Mouse (Mus musculus) kidney, embryonic 15.5 days (tissue): ENCODE results near the gene Txn1. TPM values are rescaled to one million over a fixed set of nuclear protein-coding genes. Genes with fewer than 3 reads are reported as not detected.

Source experiments
- ATAC-seq: fragments of 200-750 bp; cut with Nextera tagmentation; replicated peaks from 2 replicates; pipeline ENCODE4 v1.8.0; 2017; ENCODE audit warnings: moderate TSS enrichment; ENCODE audit not compliant: low FRiP score
- H3K27ac ChIP-seq: fragments of 300-500 bp; sonication (generic); 2 replicates; pipeline ENCODE4 v1.5.1; 2015; ENCODE audit warnings: mild to moderate bottlenecking, inconsistent platforms
- H3K27me3 ChIP-seq: fragments of 300-500 bp; sonication (generic); 2 replicates; pipeline ENCODE4 v1.6.1; 2015; ENCODE audit warnings: inconsistent platforms
- H3K36me3 ChIP-seq: fragments of 300-500 bp; sonication (generic); 2 replicates; pipeline ENCODE4 v1.6.1; 2015; ENCODE audit warnings: inconsistent platforms
- H3K4me1 ChIP-seq: fragments of 300-500 bp; sonication (generic); 2 replicates; pipeline ENCODE4 v1.6.1; 2015; ENCODE audit warnings: inconsistent platforms
- H3K4me2 ChIP-seq: fragments of 300-500 bp; sonication (generic); 2 replicates; pipeline ENCODE4 v1.6.1; 2015; ENCODE audit warnings: moderate library complexity, mild to moderate bottlenecking, inconsistent platforms
- H3K4me3 ChIP-seq: fragments of 300-500 bp; sonication (generic); replicated peaks from 2 replicates; pipeline ENCODE4 v1.5.1; 2015; ENCODE audit warnings: mild to moderate bottlenecking, inconsistent platforms
- H3K9ac ChIP-seq: fragments of 300-500 bp; sonication (generic); 2 replicates; pipeline ENCODE4 v1.6.1; 2015; ENCODE audit warnings: mild to moderate bottlenecking, inconsistent platforms
- H3K9me3 ChIP-seq: fragments of 300-500 bp; sonication (generic); replicated peaks from 2 replicates; pipeline ENCODE4 v1.6.1; 2016; ENCODE audit warnings: inconsistent platforms
- WGBS: fragments of 180-500 bp; shearing (Covaris S2); methylation state at CpG from one replicate; pipeline ENCODE4 v1.1.7; 2015; ENCODE audit warnings: mixed read lengths; 5-methylcytosine and 5-hydroxymethylcytosine counted together
- polyA plus RNA-seq: library from polyadenylated mRNA; unstranded; fragments of >200 nt; fragmentation: Nextera tagmentation; extraction: Ambion mirVana; gene quantifications from 2 replicates; pipeline ENCODE4 v1.2.1, GENCODE M21; 2015

Txn1 gene
- 476 and 514 TPM in 2 replicates for polyA plus RNA-seq

GRCm38 (mm10) chr4:57956029-57956960, at the start of gene Txn1:
Gene Txn1 (minus strand): TSS chr4:57956411.
- peak within 1 kb of the TSS; percentile 85 for H3K9ac ChIP-seq
- peak within 1 kb of the TSS; percentile 77 for H3K4me2 ChIP-seq
- H3K4me3 ChIP-seq = peak within 1 kb of the TSS; percentile 93
- no peaks in the 10 kb centered on the region for H3K9me3 ChIP-seq
- H3K36me3 ChIP-seq = peaks cover 17% of the 10 kb centered on the region
- peak; percentile 99 for ATAC-seq
- peaks cover 42% of the 10 kb centered on the region for H3K4me1 ChIP-seq
- peak within 1 kb of the TSS; percentile 99 for H3K27ac ChIP-seq
- under 1% methylated on average over 70 of the region's 71 CpGs for WGBS
- peaks cover 3% of the 10 kb centered on the region; the same call in 1 of the 2 replicates for H3K27me3 ChIP-seq

GRCm38 (mm10) chr4:58003501-58003900, 47.3 kb upstream of the Txn1 start:
- H3K9ac ChIP-seq = no peak overlapping the region
- no peaks in the 10 kb centered on the region for H3K4me1 ChIP-seq
- 58% methylated on average over 3 of the region's 3 CpGs for WGBS
- no peaks in the 10 kb centered on the region for H3K27me3 ChIP-seq
- no peaks in the 10 kb centered on the region for H3K9me3 ChIP-seq
- H3K36me3 ChIP-seq = no peaks in the 10 kb centered on the region
- no peak overlapping the region for H3K27ac ChIP-seq
- no peak overlapping the region for H3K4me3 ChIP-seq
- H3K4me2 ChIP-seq = no peak overlapping the region
- no peak for ATAC-seq

- Histone ChIP-seq H3K4me3 (no peak overlapping the region), H3K27me3 (no peaks in the 10 kb centered on the region), H3K36me3 (no peaks in the 10 kb centered on the region), H3K4me2 (no peak overlapping the region), H3K4me1 (no peaks in the 10 kb centered on the region), H3K9me3 (no peaks in the 10 kb centered on the region), H3K27ac (no peak overlapping the region), H3K9ac (no peak overlapping the region)
- 94% methylated on average over 1 of the region's 1 CpGs for WGBS
- no peak for ATAC-seq
These were observed 35.2 kb upstream of the Txn1 start for GRCm38 (mm10) chr4:57991425-57991824.

GRCm38 (mm10) chr4:57974400-57975117, 18.3 kb upstream of the Txn1 start:
- Histone ChIP-seq H3K36me3 (no peaks in the 10 kb centered on the region), H3K9me3 (no peaks in the 10 kb centered on the region), H3K4me2 (no peak overlapping the region), H3K9ac (no peak overlapping the region), H3K4me1 (no peaks in the 10 kb centered on the region), H3K4me3 (no peak overlapping the region), H3K27ac (no peak overlapping the region), H3K27me3 (no peaks in the 10 kb centered on the region)
- WGBS = 85% methylated on average over 6 of the region's 6 CpGs
- ATAC-seq = no peak

GRCm38 (mm10) chr4:57973592-57974268, 17.5 kb upstream of the Txn1 start:
- Histone ChIP-seq H3K4me1 (no peaks in the 10 kb centered on the region), H3K4me2 (no peak overlapping the region), H3K27ac (no peak overlapping the region), H3K9ac (no peak overlapping the region), H3K27me3 (no peaks in the 10 kb centered on the region), H3K9me3 (no peaks in the 10 kb centered on the region), H3K36me3 (no peaks in the 10 kb centered on the region), H3K4me3 (no peak overlapping the region)
- ATAC-seq = no peak
- WGBS = 85% methylated on average over 6 of the region's 6 CpGs

GRCm38 (mm10) chr4:57970285-57970684, 14.1 kb upstream of the Txn1 start:
- no peak for ATAC-seq
- H3K27me3 ChIP-seq = no peaks in the 10 kb centered on the region
- no peaks in the 10 kb centered on the region for H3K9me3 ChIP-seq

GRCm38 (mm10) chr4:57967195-57967594, 11.0 kb upstream of the Txn1 start:
- H3K36me3 ChIP-seq = no peaks in the 10 kb centered on the region
- H3K27ac ChIP-seq = no peak overlapping the region
- WGBS = 59% methylated on average over 3 of the region's 3 CpGs
- no peaks in the 10 kb centered on the region for H3K27me3 ChIP-seq
- H3K4me3 ChIP-seq = no peak overlapping the region
- H3K9ac ChIP-seq = no peak overlapping the region
- 0 out of 2 replicates have a peak, but pooled peaks cover 3% of the 10 kb centered on the region for H3K4me1 ChIP-seq
- H3K4me2 ChIP-seq = no peak overlapping the region
- no peak for ATAC-seq
- H3K9me3 ChIP-seq = no peaks in the 10 kb centered on the region

More at GRCm38 (mm10) chr4:57970285-57970684, 14.1 kb upstream of the Txn1 start:
- Histone ChIP-seq H3K4me1 (0 out of 2 replicates have a peak, but pooled peaks cover 3% of the 10 kb centered on the region), H3K36me3 (no peaks in the 10 kb centered on the region), H3K9ac (no peak overlapping the region), H3K4me2 (no peak overlapping the region), H3K27ac (no peak overlapping the region), H3K4me3 (no peak overlapping the region)

- Histone ChIP-seq H3K4me3 (no peak overlapping the region), H3K4me1 (0 out of 2 replicates have a peak, but pooled peaks cover 3% of the 10 kb centered on the region), H3K27ac (no peak overlapping the region), H3K36me3 (no peaks in the 10 kb centered on the region), H3K4me2 (no peak overlapping the region), H3K9me3 (no peaks in the 10 kb centered on the region), H3K27me3 (no peaks in the 10 kb centered on the region), H3K9ac (no peak overlapping the region)
- ATAC-seq = no peak
- 96% methylated on average over 4 of the region's 4 CpGs for WGBS
These were observed 9.3 kb upstream of the Txn1 start for GRCm38 (mm10) chr4:57965516-57965915.

GRCm38 (mm10) chr4:57964143-57964542, 7.9 kb upstream of the Txn1 start:
- H3K4me1 ChIP-seq = 0 out of 2 replicates have a peak, but pooled peaks cover 3% of the 10 kb centered on the region
- no peak overlapping the region for H3K9ac ChIP-seq
- H3K36me3 ChIP-seq = no peaks in the 10 kb centered on the region
- H3K27ac ChIP-seq = no peak overlapping the region
- ATAC-seq = no peak
- no peaks in the 10 kb centered on the region for H3K9me3 ChIP-seq
- H3K4me2 ChIP-seq = no peak overlapping the region
- no peaks in the 10 kb centered on the region for H3K27me3 ChIP-seq
- 69% methylated on average over 1 of the region's 1 CpGs for WGBS
- H3K4me3 ChIP-seq = no peak overlapping the region

GRCm38 (mm10) chr4:57959056-57959455, 2.8 kb upstream of the Txn1 start:
- Histone ChIP-seq H3K27ac (no peak overlapping the region), H3K9ac (no peak overlapping the region), H3K9me3 (no peaks in the 10 kb centered on the region), H3K27me3 (peaks cover 3% of the 10 kb centered on the region; the same call in 1 of the 2 replicates), H3K4me3 (no peak overlapping the region), H3K36me3 (0 out of 2 replicates have a peak, but pooled peaks cover 4% of the 10 kb centered on the region), H3K4me1 (peaks cover 30% of the 10 kb centered on the region), H3K4me2 (no peak overlapping the region)
- 81% methylated on average over 8 of the region's 8 CpGs for WGBS
- no peak for ATAC-seq

GRCm38 (mm10) chr4:57958098-57958497, 1.9 kb upstream of the Txn1 start:
- ATAC-seq = no peak
- Histone ChIP-seq H3K36me3 (0 out of 2 replicates have a peak, but pooled peaks cover 4% of the 10 kb centered on the region), H3K9me3 (no peaks in the 10 kb centered on the region), H3K9ac (no peak overlapping the region), H3K27me3 (peaks cover 3% of the 10 kb centered on the region; the same call in 1 of the 2 replicates), H3K4me1 (peaks cover 39% of the 10 kb centered on the region), H3K4me2 (no peak overlapping the region), H3K27ac (no peak overlapping the region), H3K4me3 (no peak overlapping the region)
- WGBS = 36% methylated on average over 9 of the region's 9 CpGs
